Mouse (Mus musculus): ENCODE results near the gene Psme1.

Gene Psme1

GRCm38 (mm10) chr14:55577871-55578667 lies at the start of gene Psme1:
Gene Psme1 (plus strand): TSS chr14:55578123.
- no peak for DNase-seq (ENCODE audit: low read depth)

- DNase-seq (ENCODE audit: low read depth) = no peak
These were observed 41.7 kb upstream of the Psme1 start for GRCm38 (mm10) chr14:55536116-55536745.

GRCm38 (mm10) chr14:55540067-55540786 lies 37.7 kb upstream of the Psme1 start, which contains the start of gene Pck2:
Gene Pck2 (plus strand): TSS chr14:55540266.
- peak; percentile 94 for DNase-seq (ENCODE audit: low read depth)

- DNase-seq (ENCODE audit: low read depth) = peak; percentile 53
These were observed 37.1 kb upstream of the Psme1 start for GRCm38 (mm10) chr14:55540787-55541321.

GRCm38 (mm10) chr14:55542268-55542667 lies 35.7 kb upstream of the Psme1 start:
- no peak for DNase-seq (ENCODE audit: low read depth)

GRCm38 (mm10) chr14:55544334-55544733 lies 33.6 kb upstream of the Psme1 start:
- no peak for DNase-seq (ENCODE audit: low read depth)

- DNase-seq (ENCODE audit: low read depth) = no peak
These were observed 27.7 kb upstream of the Psme1 start for GRCm38 (mm10) chr14:55550191-55550590.

GRCm38 (mm10) chr14:55551347-55551746 lies 26.6 kb upstream of the Psme1 start:
- no peak for DNase-seq (ENCODE audit: low read depth)

GRCm38 (mm10) chr14:55551794-55552193 lies 26.1 kb upstream of the Psme1 start:
- DNase-seq (ENCODE audit: low read depth) = no peak

GRCm38 (mm10) chr14:55554635-55555034 lies 23.3 kb upstream of the Psme1 start:
- DNase-seq (ENCODE audit: low read depth) = no peak

- no peak for DNase-seq (ENCODE audit: low read depth)
These were observed 22.1 kb upstream of the Psme1 start for GRCm38 (mm10) chr14:55555788-55556187.

- DNase-seq (ENCODE audit: low read depth) = no peak
These were observed 20.9 kb upstream of the Psme1 start for GRCm38 (mm10) chr14:55557003-55557402.

- DNase-seq (ENCODE audit: low read depth) = no peak
These were observed 20.3 kb upstream of the Psme1 start for GRCm38 (mm10) chr14:55557587-55557986.

GRCm38 (mm10) chr14:55558740-55559448 lies 19.0 kb upstream of the Psme1 start:
- DNase-seq (ENCODE audit: low read depth) = no peak

GRCm38 (mm10) chr14:55559799-55560201 lies 18.1 kb upstream of the Psme1 start, which contains the start of gene Dcaf11:
Gene Dcaf11 (plus strand): TSS chr14:55560006.
- peak; percentile 75 for DNase-seq (ENCODE audit: low read depth)

- DNase-seq (ENCODE audit: low read depth) = peak; percentile 98
These were observed 17.5 kb upstream of the Psme1 start, which contains the start of gene A730061H03Rik for GRCm38 (mm10) chr14:55560202-55561073. Gene A730061H03Rik (minus strand): TSS chr14:55560406.

- no peak for DNase-seq (ENCODE audit: low read depth)
These were observed 16.1 kb upstream of the Psme1 start for GRCm38 (mm10) chr14:55561860-55562259.

GRCm38 (mm10) chr14:55563249-55563648 lies 14.7 kb upstream of the Psme1 start:
- no peak for DNase-seq (ENCODE audit: low read depth)

GRCm38 (mm10) chr14:55565748-55566147 lies 12.2 kb upstream of the Psme1 start:
- no peak for DNase-seq (ENCODE audit: low read depth)

GRCm38 (mm10) chr14:55567496-55567895 lies 10.4 kb upstream of the Psme1 start:
- no peak for DNase-seq (ENCODE audit: low read depth)

- DNase-seq (ENCODE audit: low read depth) = no peak
These were observed 7.3 kb upstream of the Psme1 start for GRCm38 (mm10) chr14:55570588-55570987.

All from fibroblast of lung, adult 2 months (primary cell).